Mouse (Mus musculus): ENCODE measurements around the gene Ankrd61.

DNA sequence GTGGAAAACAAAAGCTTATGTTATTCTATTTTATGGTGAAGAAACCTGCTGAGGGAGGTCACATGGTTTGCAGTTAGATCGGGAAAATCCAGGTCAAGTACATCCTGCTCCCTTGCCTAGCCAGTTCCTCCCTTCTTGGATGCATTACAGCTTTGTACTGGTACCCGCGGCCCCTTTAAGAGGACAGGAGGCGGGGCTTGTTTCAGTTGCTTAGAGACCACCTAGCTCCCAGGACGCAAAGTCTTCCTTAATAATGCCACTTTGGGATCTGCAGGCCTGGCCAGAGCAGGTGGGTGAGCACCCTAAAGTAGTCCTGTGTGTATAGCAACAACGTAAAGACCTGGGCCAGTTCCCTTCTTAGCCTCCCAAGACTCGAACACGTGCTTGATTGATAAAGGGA, 35.3 kb upstream of the Ankrd61 start, which contains the start of gene Rsph10b:
- TF ChIP-seq POLR2A (IDR thresholded peaks at IDR 0.05; ENCODE audit: insufficient read depth, low read depth, low read length): no peak
- no peak for TF ChIP-seq CTCF (IDR thresholded peaks at IDR 0.05; ENCODE audit: insufficient read depth, low read depth, low read length)
